Mouse (Mus musculus) heart, postnatal 0 days (tissue): Measurements from ENCODE around the gene Acsl6. TPM values are rescaled to one million over a fixed set of nuclear protein-coding genes. Genes with fewer than 3 reads are reported as not detected.
"Not testable (repeated sequence)": the region's sequence is repeated elsewhere in the genome, so short reads cannot be mapped to it uniquely, and the experiment has no call there.

Experiments used
- ATAC-seq: fragments of 200-750 bp; cut with Nextera tagmentation; 2 replicates; pipeline ENCODE4 v1.8.0; 2017; ENCODE audit warnings: low read depth, moderate number of reproducible peaks, moderate library complexity; ENCODE audit not compliant: insufficient read depth
- DNase-seq: peaks from one replicate; pipeline ENCODE4 v3.0.0-alpha.2; 2016; ENCODE audit warnings: low spot score
- H3K27ac ChIP-seq: fragments of 300-500 bp; sonication (generic); 2 replicates; pipeline ENCODE4 v1.5.1; 2014; ENCODE audit warnings: low read depth, mild to moderate bottlenecking
- H3K27me3 ChIP-seq: fragments of 300-500 bp; sonication (generic); 2 replicates; pipeline ENCODE4 v1.6.1; 2014; ENCODE audit warnings: low read length, mixed read lengths; ENCODE audit not compliant: control insufficient read depth, insufficient read depth
- H3K36me3 ChIP-seq: fragments of 300-500 bp; sonication (generic); replicated peaks from 2 replicates; pipeline ENCODE4 v1.6.1; 2014; ENCODE audit warnings: low read length, mixed read lengths; ENCODE audit not compliant: control insufficient read depth, insufficient read depth
- H3K4me1 ChIP-seq: fragments of 300-500 bp; sonication (generic); 2 replicates; pipeline ENCODE4 v1.6.1; 2014; ENCODE audit warnings: antibody characterized with exemption; ENCODE audit not compliant: control insufficient read depth, insufficient read depth
- H3K4me2 ChIP-seq: fragments of 300-500 bp; sonication (generic); 2 replicates; pipeline ENCODE4 v1.6.1; 2014; ENCODE audit warnings: low read depth, mild to moderate bottlenecking, low read length, moderate library complexity
- H3K4me3 ChIP-seq: fragments of 300-500 bp; sonication (generic); 2 replicates; pipeline ENCODE4 v1.5.1; 2014; ENCODE audit warnings: low read depth, low read length
- H3K9ac ChIP-seq: fragments of 300-500 bp; sonication (generic); replicated peaks from 2 replicates; pipeline ENCODE4 v1.6.1; 2014; ENCODE audit warnings: low read depth, low read length, mixed read lengths
- H3K9me3 ChIP-seq: fragments of 300-500 bp; sonication (generic); replicated peaks from 2 replicates; pipeline ENCODE4 v1.6.1; 2016; ENCODE audit warnings: low read length; ENCODE audit not compliant: control insufficient read depth
- CTCF ChIP-seq: IDR thresholded peaks from 2 replicates; pipeline ENCODE4 v1.5.1; 2016; ENCODE audit warnings: antibody characterized with exemption, control low read depth, low read depth
- EP300 ChIP-seq: IDR thresholded peaks from 2 replicates; pipeline ENCODE4 v1.6.1; 2016; ENCODE audit warnings: antibody characterized with exemption, low read depth
- WGBS: fragments of 180-500 bp; shearing (Covaris S2); extraction: QIAGEN DNeasy Blood & Tissue Kit; methylation state at CpG from one replicate; pipeline ENCODE4 v1.1.7; 2014; 5-methylcytosine and 5-hydroxymethylcytosine counted together
- polyA plus RNA-seq: library from polyadenylated mRNA; unstranded; fragments of >200 nt; fragmentation: Nextera tagmentation; extraction: Ambion mirVana; gene quantifications from 2 replicates; pipeline ENCODE4 v1.2.1, GENCODE M21; 2015
- total RNA-seq: library from RNA; depleted of rRNA; stranded (reverse); fragments of >200 nt; gene quantifications from 2 replicates; pipeline ENCODE4 v1.2.3, GENCODE M21; 2014; ENCODE audit warnings: low replicate concordance

The Acsl6 gene
- total and polyA plus RNA-seq, 2 experiments from 2014 or later = 0.04 to 0.51 TPM

- no peaks in the 10 kb centered on the region for H3K27me3 ChIP-seq
- DNase-seq (no peak), ATAC-seq (no peak)
- H3K4me2 ChIP-seq = no peak overlapping the region
- no peaks in the 10 kb centered on the region for H3K4me1 ChIP-seq
- H3K36me3 ChIP-seq = no peaks in the 10 kb centered on the region
- WGBS = 51% methylated on average over 12 of the region's 12 CpGs
- H3K4me3 ChIP-seq = no peak overlapping the region
- TF ChIP-seq CTCF (no peak), EP300 (no peak)
- H3K9ac ChIP-seq = no peak overlapping the region
- H3K9me3 ChIP-seq = no peaks in the 10 kb centered on the region
- no peak overlapping the region for H3K27ac ChIP-seq
These were observed 9.4 kb upstream of the Acsl6 start for GRCm38 (mm10) chr11:54293980-54294807.

DNA sequence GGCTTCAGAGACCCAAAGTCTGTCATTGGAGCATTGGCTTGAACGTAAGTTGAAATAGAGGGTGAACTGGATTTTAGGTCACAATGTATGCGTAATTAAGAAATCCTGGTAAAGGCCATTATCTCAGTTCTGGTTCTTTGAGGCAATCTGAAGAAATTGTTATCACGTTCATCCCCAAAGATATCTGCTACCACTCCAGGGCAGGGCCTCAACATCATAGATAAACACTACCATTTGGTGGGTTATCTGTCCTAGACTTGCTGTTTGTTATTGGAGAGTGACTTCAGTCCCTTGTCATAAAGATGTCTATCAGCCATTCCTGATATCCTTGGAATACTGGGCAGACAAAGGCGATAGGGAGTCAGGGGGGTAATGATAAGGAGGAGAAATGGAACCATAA lies 7.6 kb upstream of the Acsl6 start:
- H3K4me1 ChIP-seq = no peaks in the 10 kb centered on the region
- WGBS = 68% methylated on average over 4 of the region's 4 CpGs
- H3K4me2 ChIP-seq = no peak overlapping the region
- H3K9ac ChIP-seq = no peak overlapping the region
- TF ChIP-seq CTCF (no peak), EP300 (no peak)
- H3K27me3 ChIP-seq = no peaks in the 10 kb centered on the region
- no peak for DNase-seq
- H3K9me3 ChIP-seq = no peaks in the 10 kb centered on the region
- no peak for ATAC-seq
- no peak overlapping the region for H3K27ac ChIP-seq
- no peaks in the 10 kb centered on the region for H3K36me3 ChIP-seq
- no peak overlapping the region for H3K4me3 ChIP-seq

- DNase-seq (no peak), ATAC-seq (no peak)
- no peak overlapping the region for H3K4me2 ChIP-seq
- no peaks in the 10 kb centered on the region for H3K36me3 ChIP-seq
- no peaks in the 10 kb centered on the region for H3K27me3 ChIP-seq
- 90% methylated on average over 1 of the region's 1 CpGs for WGBS
- no peaks in the 10 kb centered on the region for H3K9me3 ChIP-seq
- H3K27ac ChIP-seq = no peak overlapping the region
- no peaks in the 10 kb centered on the region for H3K4me1 ChIP-seq
- no peak overlapping the region for H3K4me3 ChIP-seq
- TF ChIP-seq CTCF (no peak), EP300 (no peak)
- H3K9ac ChIP-seq = no peak overlapping the region
These were observed 6.9 kb upstream of the Acsl6 start for GRCm38 (mm10) chr11:54296734-54297133.

DNA sequence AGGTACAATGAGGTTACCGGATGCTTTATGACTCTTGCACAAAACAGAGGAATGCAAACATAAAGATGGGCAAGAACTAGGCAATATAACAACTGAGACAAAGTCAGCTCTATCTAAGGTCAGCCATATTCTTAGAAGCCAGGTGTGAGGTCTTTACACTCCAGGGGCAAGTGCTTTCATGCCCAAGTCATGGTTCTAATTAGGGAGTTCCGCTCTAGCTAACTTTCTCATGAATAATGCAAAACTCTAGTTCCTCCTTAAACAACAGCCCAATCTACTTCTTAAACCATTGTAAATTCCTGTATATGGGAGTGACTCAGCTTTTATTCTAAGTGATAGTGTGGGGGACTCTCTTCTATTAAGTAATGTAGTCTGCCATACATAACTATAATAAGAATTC lies 6.1 kb upstream of the Acsl6 start:
- WGBS = 90% methylated on average over 2 of the region's 2 CpGs
- ATAC-seq, DNase-seq: not testable (repeated sequence)

GRCm38 (mm10) chr11:54298777-54299176 lies 4.8 kb upstream of the Acsl6 start:
- Histone ChIP-seq H3K9me3 (no peaks in the 10 kb centered on the region), H3K36me3 (no peaks in the 10 kb centered on the region), H3K4me3 (no peak overlapping the region), H3K4me1 (0 out of 2 replicates have a peak, but pooled peaks cover under 1% of the 10 kb centered on the region), H3K4me2 (no peak overlapping the region), H3K27me3 (peaks cover 5% of the 10 kb centered on the region), H3K9ac (no peak overlapping the region), H3K27ac (no peak overlapping the region)
- DNase-seq = no peak
- no peak for ATAC-seq
- TF ChIP-seq CTCF (no peak), EP300 (no peak)

More for the DNA sequence above, 6.1 kb upstream of the Acsl6 start:
- not testable (repeated sequence) for H3K36me3 ChIP-seq, H3K9ac ChIP-seq, H3K4me3 ChIP-seq, H3K4me1 ChIP-seq, H3K4me2 ChIP-seq, H3K9me3 ChIP-seq, H3K27me3 ChIP-seq, H3K27ac ChIP-seq

DNA sequence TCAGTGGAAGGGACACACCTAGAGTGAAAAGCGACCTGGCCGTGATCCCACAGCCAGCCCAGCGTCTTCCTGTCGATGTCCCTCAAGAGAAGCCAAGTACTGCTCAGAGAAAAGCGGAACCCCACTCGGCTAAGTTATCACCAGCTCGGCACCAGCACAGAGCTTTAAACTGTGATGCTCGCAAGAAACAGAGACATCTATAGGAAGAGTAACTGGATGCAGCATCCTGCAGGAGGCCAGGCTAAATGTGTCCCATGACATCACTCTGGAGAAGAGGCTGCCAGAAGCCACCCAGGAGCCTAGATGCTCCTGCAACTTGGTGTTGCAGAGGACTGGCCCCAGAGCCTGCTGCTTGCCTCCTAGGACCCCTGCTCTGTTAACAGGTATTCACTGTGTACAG lies 1.6 kb upstream of the Acsl6 start:
- H3K27ac ChIP-seq = no peak overlapping the region
- DNase-seq (no peak), ATAC-seq (no peak)
- H3K4me1 ChIP-seq = peaks cover 6% of the 10 kb centered on the region; the same call in 1 of the 2 replicates
- no peak overlapping the region for H3K4me3 ChIP-seq
- no peak overlapping the region for H3K9ac ChIP-seq
- H3K36me3 ChIP-seq = no peaks in the 10 kb centered on the region
- H3K4me2 ChIP-seq = no peak overlapping the region
- 79% methylated on average over 8 of the region's 8 CpGs for WGBS
- no peak for TF ChIP-seq CTCF
- no peak for TF ChIP-seq EP300
- H3K27me3 ChIP-seq = peaks cover 24% of the 10 kb centered on the region
- no peaks in the 10 kb centered on the region for H3K9me3 ChIP-seq
